Mouse (Mus musculus): ENCODE measurements around the gene Cxcl17. TPM values are rescaled to one million over a fixed set of nuclear protein-coding genes. Genes with fewer than 3 reads are reported as not detected.
"Not testable (repeated sequence)": the region's sequence is repeated elsewhere in the genome, so short reads cannot be mapped to it uniquely, and the experiment has no call there.

Gene Cxcl17
- not detected in 2 replicates for total RNA-seq (2012; rRNA removed)
- total RNA-seq (2014; rRNA removed): not detected in 2 replicates
- not detected in 2 replicates for polyA plus RNA-seq (2012; ENCODE audit: insufficient read length, low read depth)

- no peak within 1 kb of the TSS; the same call in 1 of the 2 replicates for H3K4me2 ChIP-seq (ENCODE audit: insufficient read depth, low read depth, poor library complexity, severe bottlenecking)
- dilution Hi-C loops (cut with MboI; ENCODE audit: extremely low pct_ligation_motif_present, extremely low pct_unique_long_range_greater_than_20kb, low sequenced_read_pairs) (no loop called here), in situ Hi-C loops (cut with MboI; ENCODE audit: low pct_ligation_motif_present, low pct_unique_long_range_greater_than_20kb, low sequenced_read_pairs) (no loop called here)
- no peaks in the 10 kb centered on the region for H3K36me3 ChIP-seq (replicated peaks in 1 of 2; ENCODE audit: control insufficient read depth in 1 of 2, insufficient read depth in 1 of 2, low read length in 1 of 2)
- no peaks in the 10 kb centered on the region for H3K9me3 ChIP-seq (replicated peaks; ENCODE audit: low read length)
- no peak within 1 kb of the TSS for H3K27ac ChIP-seq (ENCODE audit: insufficient read depth, low read depth)
- H3K4me3 ChIP-seq (replicated peaks in 1 of 3; ENCODE audit: low read depth in 2 of 3, low read length in 2 of 3, poor library complexity in 1 of 3): no peak within 1 kb of the TSS
- DNase-seq (ENCODE audit: extremely low read depth): no peak
- no peaks in the 10 kb centered on the region for H3K27me3 ChIP-seq (replicated peaks)
- TF ChIP-seq ZMIZ1 (IDR thresholded peaks at IDR 0.05; ENCODE audit: low read depth, low read length): no peak
- no peak for TF ChIP-seq MAZ (IDR thresholded peaks at IDR 0.05; ENCODE audit: low read depth, low read length)
- no peak for TF ChIP-seq RAD21 (IDR thresholded peaks at IDR 0.05; ENCODE audit: low read depth, low read length)
- no peak for TF ChIP-seq JUND (conservative IDR thresholded peaks at IDR 0.05; ENCODE audit: low read depth, low read length)
- H3K9ac ChIP-seq (ENCODE audit: insufficient read depth, low read depth): no peak within 1 kb of the TSS
- H3K4me1 ChIP-seq (ENCODE audit: control insufficient read depth in 1 of 2, insufficient read depth in 2 of 2): peaks cover 0 to 2% of the 10 kb centered on the region in 2 experiments; a peak in 1 of 4 replicates
- no peaks in the 10 kb centered on the region for H3K79me2 ChIP-seq (replicated peaks; ENCODE audit: control insufficient read depth, extremely low read depth, insufficient read depth, poor library complexity, severe bottlenecking)
Observed at GRCm38 (mm10) chr7:25412833-25413441, at the start of gene Cxcl17. Cxcl17 (minus strand) TSS chr7:25412886.

GRCm38 (mm10) chr7:25462033-25462337 lies 49.3 kb upstream of the Cxcl17 start:
- H3K27me3 ChIP-seq (replicated peaks); H3K9ac ChIP-seq (ENCODE audit: insufficient read depth, low read depth); H3K4me2 ChIP-seq (ENCODE audit: insufficient read depth, low read depth, poor library complexity, severe bottlenecking); H3K9me3 ChIP-seq (replicated peaks; ENCODE audit: low read length); in situ Hi-C loops (cut with MboI; ENCODE audit: low pct_ligation_motif_present, low pct_unique_long_range_greater_than_20kb, low sequenced_read_pairs); H3K79me2 ChIP-seq (replicated peaks; ENCODE audit: control insufficient read depth, extremely low read depth, insufficient read depth, poor library complexity, severe bottlenecking); DNase-seq (ENCODE audit: extremely low read depth); H3K4me1 ChIP-seq (ENCODE audit: control insufficient read depth in 1 of 2, insufficient read depth in 2 of 2); H3K27ac ChIP-seq (ENCODE audit: insufficient read depth, low read depth); H3K4me3 ChIP-seq (replicated peaks in 1 of 3; ENCODE audit: low read depth in 2 of 3, low read length in 2 of 3, poor library complexity in 1 of 3); dilution Hi-C loops (cut with MboI; ENCODE audit: extremely low pct_ligation_motif_present, extremely low pct_unique_long_range_greater_than_20kb, low sequenced_read_pairs): not testable (repeated sequence)
- peaks cover 0 to 17% of the 10 kb centered on the region in 2 experiments for H3K36me3 ChIP-seq (replicated peaks in 1 of 2; ENCODE audit: control insufficient read depth in 1 of 2, insufficient read depth in 1 of 2, low read length in 1 of 2)

- H3K36me3 ChIP-seq (replicated peaks in 1 of 2; ENCODE audit: control insufficient read depth in 1 of 2, insufficient read depth in 1 of 2, low read length in 1 of 2): peaks cover 0 to 17% of the 10 kb centered on the region in 2 experiments
- H3K9ac ChIP-seq (ENCODE audit: insufficient read depth, low read depth); H3K4me2 ChIP-seq (ENCODE audit: insufficient read depth, low read depth, poor library complexity, severe bottlenecking); H3K79me2 ChIP-seq (replicated peaks; ENCODE audit: control insufficient read depth, extremely low read depth, insufficient read depth, poor library complexity, severe bottlenecking); in situ Hi-C loops (cut with MboI; ENCODE audit: low pct_ligation_motif_present, low pct_unique_long_range_greater_than_20kb, low sequenced_read_pairs); DNase-seq (ENCODE audit: extremely low read depth); H3K4me1 ChIP-seq (ENCODE audit: control insufficient read depth in 1 of 2, insufficient read depth in 2 of 2); H3K27ac ChIP-seq (ENCODE audit: insufficient read depth, low read depth); dilution Hi-C loops (cut with MboI; ENCODE audit: extremely low pct_ligation_motif_present, extremely low pct_unique_long_range_greater_than_20kb, low sequenced_read_pairs); H3K9me3 ChIP-seq (replicated peaks; ENCODE audit: low read length); H3K27me3 ChIP-seq (replicated peaks); H3K4me3 ChIP-seq (replicated peaks in 1 of 3; ENCODE audit: low read depth in 2 of 3, low read length in 2 of 3, poor library complexity in 1 of 3): not testable (repeated sequence)
Observed at GRCm38 (mm10) chr7:25461336-25462032, 48.8 kb upstream of the Cxcl17 start.

GRCm38 (mm10) chr7:25452103-25452502 lies 39.4 kb upstream of the Cxcl17 start:
- TF ChIP-seq JUND (conservative IDR thresholded peaks at IDR 0.05; ENCODE audit: low read depth, low read length): no peak
- no peak for TF ChIP-seq ELF1 (IDR thresholded peaks at IDR 0.05; ENCODE audit: low read depth, low read length)
- TF ChIP-seq MXI1 (IDR thresholded peaks at IDR 0.05; ENCODE audit: low read depth, low read length): no peak
- TF ChIP-seq CHD2 (IDR thresholded peaks at IDR 0.05; ENCODE audit: low read length): no peak
- no peak overlapping the region for H3K4me2 ChIP-seq (ENCODE audit: insufficient read depth, low read depth, poor library complexity, severe bottlenecking)
- in situ Hi-C loops (cut with MboI; ENCODE audit: low pct_ligation_motif_present, low pct_unique_long_range_greater_than_20kb, low sequenced_read_pairs): no loop called here
- H3K27ac ChIP-seq (ENCODE audit: insufficient read depth, low read depth): no peak overlapping the region
- H3K4me1 ChIP-seq (ENCODE audit: control insufficient read depth in 1 of 2, insufficient read depth in 2 of 2): peaks cover 3 to 10% of the 10 kb centered on the region in 2 experiments; a peak in 3 of 4 replicates
- DNase-seq (ENCODE audit: extremely low read depth): no peak
- H3K9ac ChIP-seq (ENCODE audit: insufficient read depth, low read depth): no peak overlapping the region
- H3K79me2 ChIP-seq (replicated peaks; ENCODE audit: control insufficient read depth, extremely low read depth, insufficient read depth, poor library complexity, severe bottlenecking): no peaks in the 10 kb centered on the region
- dilution Hi-C loops (cut with MboI; ENCODE audit: extremely low pct_ligation_motif_present, extremely low pct_unique_long_range_greater_than_20kb, low sequenced_read_pairs): no loop called here
- no peaks in the 10 kb centered on the region for H3K27me3 ChIP-seq (replicated peaks)
- no peaks in the 10 kb centered on the region for H3K36me3 ChIP-seq (replicated peaks in 1 of 2; ENCODE audit: control insufficient read depth in 1 of 2, insufficient read depth in 1 of 2, low read length in 1 of 2)
- no peak overlapping the region for H3K4me3 ChIP-seq (replicated peaks in 1 of 3; ENCODE audit: low read depth in 2 of 3, low read length in 2 of 3, poor library complexity in 1 of 3)
- no peaks in the 10 kb centered on the region for H3K9me3 ChIP-seq (replicated peaks; ENCODE audit: low read length)

All from CH12.LX (cell line).